Mouse (Mus musculus) adrenal gland, adult 2 months (tissue): ENCODE measurements around the gene Olfr432. TPM values are rescaled to one million over a fixed set of nuclear protein-coding genes. Genes with fewer than 3 reads are reported as not detected.

Source experiments
- polyA plus RNA-seq: library from polyadenylated mRNA; depleted of rRNA; stranded (reverse); fragments of >200 nt; gene quantifications from 2 replicates; pipeline ENCODE4 v1.2.3, GENCODE M21; 2012; rRNA removed
- total RNA-seq, 2 experiments: library from RNA; stranded (reverse); gene quantifications; 2 replicates each; pipeline ENCODE4 v1.2.3; 2021

Gene Olfr432
- total and polyA plus RNA-seq, 3 experiments: 0.15 TPM; not detected in 2

Other genes with a start within 250 kb of the Olfr432 start
- 1 to 10 TPM; 2.2 to 3.4 TPM for gene Ifi211, start 136.2 kb upstream of the Olfr432 start, total RNA-seq
- gene Ifi211, start 136.2 kb upstream of the Olfr432 start, polyA plus RNA-seq: 0.13 and 0.22 TPM in 2 replicates
- 10 to 100 TPM in 1 of 2 experiments, 1 to 10 TPM in 1; 9.9 to 15.1 TPM for gene Mndal, start 106.7 kb upstream of the Olfr432 start, total RNA-seq
- gene Mndal, start 106.7 kb upstream of the Olfr432 start, polyA plus RNA-seq: 0.44 and 1.2 TPM in 2 replicates
- gene Ifi203, start 106.5 kb upstream of the Olfr432 start, total RNA-seq: 10 to 100 TPM in 1 of 2 experiments, 1 to 10 TPM in 1; 9.5 to 12.3 TPM
- 2.8 and 3.3 TPM in 2 replicates for gene Ifi203, start 106.5 kb upstream of the Olfr432 start, polyA plus RNA-seq
- gene Ifi202b, start 66.5 kb upstream of the Olfr432 start, total RNA-seq: not detected
- not detected in 2 replicates for gene Ifi202b, start 66.5 kb upstream of the Olfr432 start, polyA plus RNA-seq
- 1 to 10 TPM; 6.7 to 8.6 TPM for gene Ifi205, start 17.4 kb upstream of the Olfr432 start, total RNA-seq
- gene Ifi205, start 17.4 kb upstream of the Olfr432 start, polyA plus RNA-seq: 0.02 TPM in 1 of 2 replicates, not detected in the other
- not detected for gene Olfr433, start 8.5 kb upstream of the Olfr432 start, total RNA-seq
- 0.13 TPM in 1 of 2 replicates, not detected in the other for gene Olfr433, start 8.5 kb upstream of the Olfr432 start, polyA plus RNA-seq
- gene Olfr430, start 17.4 kb downstream of the Olfr432 start, total RNA-seq: not detected
- not detected in 2 replicates for gene Olfr430, start 17.4 kb downstream of the Olfr432 start, polyA plus RNA-seq
- gene Olfr429, start 35.1 kb downstream of the Olfr432 start, total RNA-seq: not detected
- gene Olfr429, start 35.1 kb downstream of the Olfr432 start, polyA plus RNA-seq: not detected in 2 replicates
- gene Olfr427, start 47.7 kb downstream of the Olfr432 start, total RNA-seq: not detected
- gene Olfr427, start 47.7 kb downstream of the Olfr432 start, polyA plus RNA-seq: not detected in 2 replicates
- not detected for gene Olfr231, start 72.0 kb downstream of the Olfr432 start, total RNA-seq
- gene Olfr231, start 72.0 kb downstream of the Olfr432 start, polyA plus RNA-seq: not detected in 2 replicates
- gene Olfr424, start 82.3 kb downstream of the Olfr432 start, total RNA-seq: not detected
- not detected in 2 replicates for gene Olfr424, start 82.3 kb downstream of the Olfr432 start, polyA plus RNA-seq
- gene Olfr420, start 106.4 kb downstream of the Olfr432 start, total RNA-seq: not detected
- not detected in 2 replicates for gene Olfr420, start 106.4 kb downstream of the Olfr432 start, polyA plus RNA-seq
- under 1 TPM; 0.46 to 0.52 TPM for gene Spta1, start 123.6 kb downstream of the Olfr432 start, total RNA-seq
- gene Spta1, start 123.6 kb downstream of the Olfr432 start, polyA plus RNA-seq: 0.02 TPM in 1 of 2 replicates, not detected in the other
- not detected for gene Olfr419, start 202.9 kb downstream of the Olfr432 start, total RNA-seq
- not detected in 2 replicates for gene Olfr419, start 202.9 kb downstream of the Olfr432 start, polyA plus RNA-seq